Mouse (Mus musculus): ENCODE measurements around the gene Ncam1. TPM values are rescaled to one million over a fixed set of nuclear protein-coding genes. Genes with fewer than 3 reads are reported as not detected.

Gene Ncam1
- polyA plus RNA-seq, 1 experiment = 6.9 TPM

DNA sequence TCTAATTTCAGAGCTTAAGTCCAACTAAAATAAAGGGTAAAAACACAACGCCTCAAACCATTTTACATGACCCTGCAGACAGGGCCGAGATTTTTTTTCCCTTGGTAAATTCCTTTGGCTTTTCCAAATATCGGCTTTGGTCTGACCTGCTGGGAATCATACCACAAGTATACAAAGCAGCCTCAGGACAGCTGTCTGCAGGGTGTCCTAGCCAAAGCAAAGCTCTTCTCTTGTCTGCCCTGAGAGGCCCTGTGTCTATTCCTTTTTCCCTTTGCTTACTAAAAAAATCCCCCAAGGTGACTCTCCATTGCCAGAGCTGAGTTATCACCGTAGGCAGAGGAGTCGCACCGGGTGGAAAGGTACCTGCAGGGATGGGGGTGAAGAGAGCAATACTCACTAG lies 262.1 kb downstream of the Ncam1 start:
- Histone ChIP-seq H3K4me3 (replicated peaks; ENCODE audit: control insufficient read depth, low read depth, low read length) (no peak overlapping the region), H3K4me1 (ENCODE audit: control insufficient read depth, insufficient read depth, low read length) (peaks cover 1% of the 10 kb centered on the region; the same call in 1 of the 2 replicates), H3K27ac (ENCODE audit: control insufficient read depth, insufficient read depth, low read depth, low read length, poor library complexity) (no peak overlapping the region)
- TF ChIP-seq POLR2A (IDR thresholded peaks at IDR 0.05; ENCODE audit: borderline replicate concordance, control insufficient read depth, low read depth, low read length) (no peak), CTCF (IDR thresholded peaks at IDR 0.05; ENCODE audit: control insufficient read depth, insufficient read depth, low read length) (no peak)
- 84% methylated on average over 6 of the region's 6 CpGs for WGBS

DNA sequence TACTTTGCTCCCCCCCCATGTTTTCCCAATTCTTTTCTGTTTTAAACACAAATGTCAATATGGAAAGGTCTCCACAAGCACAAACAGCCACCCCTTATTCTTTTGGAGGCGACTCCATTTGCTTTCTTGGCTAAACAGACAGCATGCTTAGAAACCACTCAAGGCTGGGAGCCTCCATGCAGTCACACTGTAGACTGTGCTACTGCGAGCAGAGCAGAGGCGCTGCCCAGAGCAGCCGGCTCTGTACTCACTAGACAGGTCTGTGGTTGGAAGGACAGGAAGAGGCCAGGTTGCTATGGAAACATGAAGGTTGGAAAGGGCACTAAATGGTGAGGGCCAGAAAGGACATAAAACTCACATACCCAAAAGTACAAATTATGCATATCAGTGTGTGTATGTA lies 263.8 kb downstream of the Ncam1 start:
- Histone ChIP-seq H3K4me1 (ENCODE audit: control insufficient read depth, insufficient read depth, low read length) (peaks cover 1% of the 10 kb centered on the region; the same call in 1 of the 2 replicates), H3K4me3 (replicated peaks; ENCODE audit: control insufficient read depth, low read depth, low read length) (no peak overlapping the region), H3K27ac (ENCODE audit: control insufficient read depth, insufficient read depth, low read depth, low read length, poor library complexity) (no peak overlapping the region)
- TF ChIP-seq CTCF (IDR thresholded peaks at IDR 0.05; ENCODE audit: control insufficient read depth, insufficient read depth, low read length) = no peak
- TF ChIP-seq POLR2A (IDR thresholded peaks at IDR 0.05; ENCODE audit: borderline replicate concordance, control insufficient read depth, low read depth, low read length) = no peak
- 44% methylated on average over 4 of the region's 4 CpGs for WGBS

- Histone ChIP-seq H3K27ac (ENCODE audit: control insufficient read depth, insufficient read depth, low read depth, low read length, poor library complexity) (peak overlapping the region; percentile 0; the same call in 1 of the 2 replicates), H3K4me3 (replicated peaks; ENCODE audit: control insufficient read depth, low read depth, low read length) (no peak overlapping the region), H3K4me1 (ENCODE audit: control insufficient read depth, insufficient read depth, low read length) (peaks cover 1% of the 10 kb centered on the region; the same call in 1 of the 2 replicates)
- TF ChIP-seq CTCF (IDR thresholded peaks at IDR 0.05; ENCODE audit: control insufficient read depth, insufficient read depth, low read length) = no peak
- no peak for TF ChIP-seq POLR2A (IDR thresholded peaks at IDR 0.05; ENCODE audit: borderline replicate concordance, control insufficient read depth, low read depth, low read length)
- 44% methylated on average over 8 of the region's 8 CpGs for WGBS
Measured at GRCm38 (mm10) chr9:49533912-49534491, 264.7 kb downstream of the Ncam1 start.

- Histone ChIP-seq H3K4me1 (ENCODE audit: control insufficient read depth, insufficient read depth, low read length) (peaks cover 1% of the 10 kb centered on the region; the same call in 1 of the 2 replicates), H3K27ac (ENCODE audit: control insufficient read depth, insufficient read depth, low read depth, low read length, poor library complexity) (no peak overlapping the region), H3K4me3 (replicated peaks; ENCODE audit: control insufficient read depth, low read depth, low read length) (no peak overlapping the region)
- no peak for TF ChIP-seq CTCF (IDR thresholded peaks at IDR 0.05; ENCODE audit: control insufficient read depth, insufficient read depth, low read length)
- TF ChIP-seq POLR2A (IDR thresholded peaks at IDR 0.05; ENCODE audit: borderline replicate concordance, control insufficient read depth, low read depth, low read length) = no peak
- 58% methylated on average over 7 of the region's 7 CpGs for WGBS
Measured at GRCm38 (mm10) chr9:49533455-49533854, 265.3 kb downstream of the Ncam1 start.

GRCm38 (mm10) chr9:49531833-49532232 lies 266.9 kb downstream of the Ncam1 start:
- Histone ChIP-seq H3K4me3 (replicated peaks; ENCODE audit: control insufficient read depth, low read depth, low read length) (no peak overlapping the region), H3K4me1 (ENCODE audit: control insufficient read depth, insufficient read depth, low read length) (peaks cover 1% of the 10 kb centered on the region; the same call in 1 of the 2 replicates), H3K27ac (ENCODE audit: control insufficient read depth, insufficient read depth, low read depth, low read length, poor library complexity) (no peak overlapping the region)
- TF ChIP-seq CTCF (IDR thresholded peaks at IDR 0.05; ENCODE audit: control insufficient read depth, insufficient read depth, low read length) = no peak
- no peak for TF ChIP-seq POLR2A (IDR thresholded peaks at IDR 0.05; ENCODE audit: borderline replicate concordance, control insufficient read depth, low read depth, low read length)
- WGBS = 79% methylated on average over 6 of the region's 6 CpGs

- WGBS = 28% methylated on average over 7 of the region's 7 CpGs
- no peak for TF ChIP-seq POLR2A (IDR thresholded peaks at IDR 0.05; ENCODE audit: borderline replicate concordance, control insufficient read depth, low read depth, low read length)
- TF ChIP-seq CTCF (IDR thresholded peaks at IDR 0.05; ENCODE audit: control insufficient read depth, insufficient read depth, low read length) = no peak
- Histone ChIP-seq H3K27ac (ENCODE audit: control insufficient read depth, insufficient read depth, low read depth, low read length, poor library complexity) (no peak overlapping the region), H3K4me1 (ENCODE audit: control insufficient read depth, insufficient read depth, low read length) (peaks cover 1% of the 10 kb centered on the region; the same call in 1 of the 2 replicates), H3K4me3 (replicated peaks; ENCODE audit: control insufficient read depth, low read depth, low read length) (no peak overlapping the region)
Measured at GRCm38 (mm10) chr9:49531257-49531656, 267.5 kb downstream of the Ncam1 start.

- H3K27ac ChIP-seq (ENCODE audit: control insufficient read depth, insufficient read depth, low read depth, low read length, poor library complexity) = no peak overlapping the region
- peaks cover 1% of the 10 kb centered on the region; the same call in 1 of the 2 replicates for H3K4me1 ChIP-seq (ENCODE audit: control insufficient read depth, insufficient read depth, low read length)
- WGBS = 61% methylated on average over 4 of the region's 4 CpGs
- H3K4me3 ChIP-seq (replicated peaks; ENCODE audit: control insufficient read depth, low read depth, low read length) = no peak overlapping the region
- TF ChIP-seq POLR2A (IDR thresholded peaks at IDR 0.05; ENCODE audit: borderline replicate concordance, control insufficient read depth, low read depth, low read length) = no peak
- TF ChIP-seq CTCF (IDR thresholded peaks at IDR 0.05; ENCODE audit: control insufficient read depth, insufficient read depth, low read length) = no peak
Measured at GRCm38 (mm10) chr9:49530739-49531138, 268.0 kb downstream of the Ncam1 start.

DNA sequence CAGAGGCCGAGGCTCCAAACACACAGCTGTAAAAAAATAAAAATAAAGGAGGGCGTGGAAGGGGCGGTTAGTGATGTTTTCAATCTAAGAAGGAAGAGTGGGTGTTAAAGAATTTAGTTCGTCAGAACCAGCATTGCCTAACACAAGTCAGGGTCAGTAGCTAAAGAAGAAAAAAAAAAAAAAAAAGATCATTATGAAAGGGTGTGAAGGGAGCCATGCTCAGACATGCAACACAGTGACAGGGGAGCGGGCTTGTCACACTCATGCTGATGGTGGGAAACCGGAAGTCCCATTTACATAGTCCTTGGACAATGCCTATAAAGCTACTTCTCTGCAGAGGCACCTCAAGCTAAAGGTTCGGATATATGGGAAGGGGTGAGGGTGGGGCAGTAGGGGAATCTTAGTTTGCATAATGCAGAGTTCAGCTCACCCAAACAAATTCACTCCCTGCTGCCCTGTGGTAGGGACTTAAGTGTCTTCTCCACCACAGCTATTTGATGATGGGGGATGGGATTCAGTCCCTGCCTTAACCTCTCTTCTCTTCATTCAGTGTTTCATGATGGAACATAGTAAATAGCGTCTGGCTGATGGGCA lies 269.3 kb downstream of the Ncam1 start:
- Histone ChIP-seq H3K4me1 (ENCODE audit: control insufficient read depth, insufficient read depth, low read length) (peaks cover 1% of the 10 kb centered on the region; the same call in 1 of the 2 replicates), H3K4me3 (replicated peaks; ENCODE audit: control insufficient read depth, low read depth, low read length) (no peak overlapping the region), H3K27ac (ENCODE audit: control insufficient read depth, insufficient read depth, low read depth, low read length, poor library complexity) (no peak overlapping the region)
- TF ChIP-seq POLR2A (IDR thresholded peaks at IDR 0.05; ENCODE audit: borderline replicate concordance, control insufficient read depth, low read depth, low read length) (no peak), CTCF (IDR thresholded peaks at IDR 0.05; ENCODE audit: control insufficient read depth, insufficient read depth, low read length) (no peak)
- WGBS = 62% methylated on average over 8 of the region's 8 CpGs
